Mouse (Mus musculus): ENCODE measurements at regions not wholly inside any gene's neighbourhood (a gene's known extent, or its start where the extent isn't known, plus 50 kb on each side); places are given as distances from the start of the nearest gene placed in this dataset.

DNA sequence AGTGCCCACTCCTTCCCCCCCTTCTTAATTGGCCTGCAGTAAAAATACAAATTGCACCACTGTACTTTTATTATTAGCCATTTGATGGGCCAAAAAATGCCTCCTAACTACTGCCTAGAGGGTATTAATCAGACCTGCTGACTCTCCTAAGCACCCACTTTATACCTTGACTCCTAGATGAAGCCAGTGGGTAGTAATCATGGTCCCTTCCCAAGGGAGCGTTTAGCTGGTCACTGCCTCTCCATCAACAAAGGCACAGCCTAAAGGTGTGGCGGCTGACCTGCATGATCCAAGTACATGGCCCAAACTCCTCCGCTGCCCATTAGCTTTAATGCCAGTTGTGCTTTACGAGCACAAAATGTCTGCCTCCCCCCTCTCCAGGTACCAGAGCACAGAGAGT lies 296.9 kb upstream of the Noct start:
- TF ChIP-seq POLR2A (IDR thresholded peaks at IDR 0.05; ENCODE audit: borderline replicate concordance, extremely low read depth, insufficient read depth, insufficient read length, poor library complexity, severe bottlenecking) (no peak), CTCF (IDR thresholded peaks at IDR 0.05; ENCODE audit: borderline replicate concordance, extremely low read depth, insufficient read depth, insufficient read length) (no peak)

Measured in brain, embryonic 14.5 days (tissue).